Mouse (Mus musculus): ENCODE results near the gene Slc25a25. TPM values are rescaled to one million over a fixed set of nuclear protein-coding genes. Genes with fewer than 3 reads are reported as not detected.

Gene Slc25a25
- total and polyA plus RNA-seq, 3 experiments: 6.6 to 10.0 (median 9.8) TPM

DNA sequence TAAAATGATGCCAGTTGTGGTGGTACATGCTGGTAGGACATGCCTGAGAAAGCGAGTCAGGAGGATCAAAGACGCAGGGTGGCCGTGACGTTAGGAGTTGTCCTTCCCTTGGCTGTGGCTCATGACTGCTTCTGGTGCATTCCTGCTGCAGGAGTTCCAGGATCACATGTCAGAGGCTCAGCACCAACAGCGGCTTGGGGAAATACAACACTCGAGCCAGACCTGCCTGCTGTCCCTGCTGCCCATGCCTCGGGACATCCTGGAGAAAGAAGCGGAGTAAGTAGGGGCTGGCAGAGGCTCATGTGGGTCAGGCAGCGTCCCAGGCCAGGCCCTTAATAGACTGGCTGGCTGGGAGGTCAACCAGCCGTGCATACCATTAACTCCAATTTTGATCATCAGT, 77.1 kb downstream of the Slc25a25 start:
- TF ChIP-seq ZNF384 (IDR thresholded peaks at IDR 0.05; ENCODE audit: low read depth, low read length) (no peak), E2F4 (IDR thresholded peaks at IDR 0.05; ENCODE audit: insufficient replicate concordance, low read depth, low read length) (no peak), TCF12 (IDR thresholded peaks at IDR 0.05; ENCODE audit: low read depth, low read length) (no peak), MAX (IDR thresholded peaks at IDR 0.05; ENCODE audit: low read length) (no peak), JUN (IDR thresholded peaks at IDR 0.05; ENCODE audit: insufficient read depth, low read depth, low read length) (no peak), MYC (IDR thresholded peaks at IDR 0.05; ENCODE audit: low read depth, low read length) (no peak), SIN3A (IDR thresholded peaks at IDR 0.05; ENCODE audit: low read length) (no peak), CHD1 (IDR thresholded peaks at IDR 0.05; ENCODE audit: low read depth, low read length) (no peak), ETS1 (conservative IDR thresholded peaks at IDR 0.05; ENCODE audit: low read depth, low read length) (no peak), ZC3H11A (IDR thresholded peaks at IDR 0.05; ENCODE audit: low read depth, low read length) (no peak), NRF1 (IDR thresholded peaks at IDR 0.05; ENCODE audit: low read depth, low read length) (no peak), EP300 (IDR thresholded peaks at IDR 0.05; ENCODE audit: low read length) (no peak), GABPA (IDR thresholded peaks at IDR 0.05; ENCODE audit: insufficient replicate concordance, low read depth, low read length) (no peak), UBTF (IDR thresholded peaks at IDR 0.05; ENCODE audit: low read depth, low read length) (no peak), MAFK (IDR thresholded peaks at IDR 0.05; ENCODE audit: insufficient replicate concordance, low read length) (no peak)
- no peak overlapping the region for H3K4me3 ChIP-seq (replicated peaks in 1 of 3; ENCODE audit: low read depth in 2 of 3, low read length in 2 of 3, poor library complexity in 1 of 3)
- H3K27me3 ChIP-seq (replicated peaks): no peaks in the 10 kb centered on the region
- dilution Hi-C loops (cut with MboI; ENCODE audit: extremely low pct_ligation_motif_present, extremely low pct_unique_long_range_greater_than_20kb, low sequenced_read_pairs) (no loop called here), in situ Hi-C loops (cut with MboI; ENCODE audit: low pct_ligation_motif_present, low pct_unique_long_range_greater_than_20kb, low sequenced_read_pairs) (no loop called here)
- H3K36me3 ChIP-seq (replicated peaks in 1 of 2; ENCODE audit: control insufficient read depth in 1 of 2, insufficient read depth in 1 of 2, low read length in 1 of 2): peaks cover 83 to 91% of the 10 kb centered on the region in 2 experiments
- no peak overlapping the region for H3K9ac ChIP-seq (ENCODE audit: insufficient read depth, low read depth)
- no peaks in the 10 kb centered on the region for H3K4me1 ChIP-seq (ENCODE audit: control insufficient read depth in 1 of 2, insufficient read depth in 2 of 2)
- no peak overlapping the region for H3K27ac ChIP-seq (ENCODE audit: insufficient read depth, low read depth)
- H3K4me2 ChIP-seq (ENCODE audit: insufficient read depth, low read depth, poor library complexity, severe bottlenecking): no peak overlapping the region
- no peak for DNase-seq (ENCODE audit: extremely low read depth)
- no peaks in the 10 kb centered on the region for H3K9me3 ChIP-seq (replicated peaks; ENCODE audit: low read length)
- H3K79me2 ChIP-seq (replicated peaks; ENCODE audit: control insufficient read depth, extremely low read depth, insufficient read depth, poor library complexity, severe bottlenecking): no peaks in the 10 kb centered on the region

DNA sequence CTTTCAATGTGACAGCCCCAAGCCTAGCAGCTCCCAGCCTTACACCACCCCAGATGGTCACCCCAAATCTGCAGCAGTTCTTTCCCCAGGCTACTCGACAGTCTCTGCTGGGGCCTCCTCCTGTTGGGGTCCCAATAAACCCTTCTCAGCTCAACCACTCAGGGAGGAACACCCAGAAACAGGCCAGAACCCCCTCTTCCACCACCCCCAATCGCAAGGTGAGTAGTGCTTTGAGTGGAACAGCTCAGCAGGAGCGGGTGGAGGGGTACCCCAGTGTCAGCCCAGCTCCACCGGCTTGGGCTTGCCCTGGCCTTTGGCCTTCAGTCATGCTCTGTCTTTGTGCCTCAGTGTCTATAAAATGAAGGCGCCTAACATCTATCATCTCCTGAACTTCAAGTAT, 83.9 kb downstream of the Slc25a25 start:
- TF ChIP-seq TCF12 (IDR thresholded peaks at IDR 0.05; ENCODE audit: low read depth, low read length): no peak
- no peak for TF ChIP-seq MAX (IDR thresholded peaks at IDR 0.05; ENCODE audit: low read length)
- no peak for TF ChIP-seq CTCF (conservative IDR thresholded peaks at IDR 0.05 in 1 of 2, IDR thresholded peaks at IDR 0.05 in 1 of 2; ENCODE audit: low read depth in 2 of 2, low read length in 2 of 2)
- TF ChIP-seq HCFC1 (IDR thresholded peaks at IDR 0.05; ENCODE audit: low read depth, low read length): no peak
- TF ChIP-seq MAFK (IDR thresholded peaks at IDR 0.05; ENCODE audit: insufficient replicate concordance, low read length): no peak
- no peak for TF ChIP-seq NELFE (IDR thresholded peaks at IDR 0.05; ENCODE audit: low read depth, low read length)
- no peak for TF ChIP-seq POLR2A (IDR thresholded peaks at IDR 0.05; ENCODE audit: low read depth, low read length)
- no peak for TF ChIP-seq ZKSCAN1 (IDR thresholded peaks at IDR 0.05; ENCODE audit: borderline replicate concordance, low read depth, low read length)
- TF ChIP-seq RAD21 (IDR thresholded peaks at IDR 0.05; ENCODE audit: low read depth, low read length): no peak
- TF ChIP-seq ZC3H11A (IDR thresholded peaks at IDR 0.05; ENCODE audit: low read depth, low read length): no peak
- no peak for TF ChIP-seq EP300 (IDR thresholded peaks at IDR 0.05; ENCODE audit: low read length)
- no peak for TF ChIP-seq ETS1 (conservative IDR thresholded peaks at IDR 0.05; ENCODE audit: low read depth, low read length)
- no peak for TF ChIP-seq USF2 (conservative IDR thresholded peaks at IDR 0.05; ENCODE audit: low read depth, low read length)
- TF ChIP-seq MYC (IDR thresholded peaks at IDR 0.05; ENCODE audit: low read depth, low read length): no peak
- TF ChIP-seq ZMIZ1 (IDR thresholded peaks at IDR 0.05; ENCODE audit: low read depth, low read length): no peak
- TF ChIP-seq GABPA (IDR thresholded peaks at IDR 0.05; ENCODE audit: insufficient replicate concordance, low read depth, low read length): no peak
- TF ChIP-seq BHLHE40 (IDR thresholded peaks at IDR 0.05; ENCODE audit: low read depth, low read length): no peak
- no peak for TF ChIP-seq USF1 (IDR thresholded peaks at IDR 0.05; ENCODE audit: low read depth, low read length)
- TF ChIP-seq MEF2A (IDR thresholded peaks at IDR 0.05; ENCODE audit: borderline replicate concordance, low read depth, low read length): no peak
- TF ChIP-seq E2F4 (IDR thresholded peaks at IDR 0.05; ENCODE audit: insufficient replicate concordance, low read depth, low read length): no peak
- Histone ChIP-seq H3K4me3 (replicated peaks in 1 of 3; ENCODE audit: low read depth in 2 of 3, low read length in 2 of 3, poor library complexity in 1 of 3) (no peak overlapping the region), H3K27ac (ENCODE audit: insufficient read depth, low read depth) (no peak overlapping the region), H3K79me2 (replicated peaks; ENCODE audit: control insufficient read depth, extremely low read depth, insufficient read depth, poor library complexity, severe bottlenecking) (no peaks in the 10 kb centered on the region), H3K27me3 (replicated peaks) (no peaks in the 10 kb centered on the region), H3K36me3 (replicated peaks in 1 of 2; ENCODE audit: control insufficient read depth in 1 of 2, insufficient read depth in 1 of 2, low read length in 1 of 2) (peaks cover 38 to 71% of the 10 kb centered on the region in 2 experiments), H3K4me2 (ENCODE audit: insufficient read depth, low read depth, poor library complexity, severe bottlenecking) (no peak overlapping the region), H3K9me3 (replicated peaks; ENCODE audit: low read length) (no peaks in the 10 kb centered on the region), H3K9ac (ENCODE audit: insufficient read depth, low read depth) (no peak overlapping the region), H3K4me1 (ENCODE audit: control insufficient read depth in 1 of 2, insufficient read depth in 2 of 2) (peaks cover 0 to 9% of the 10 kb centered on the region in 2 experiments; a peak in 2 of 4 replicates)
- no peak for DNase-seq (ENCODE audit: extremely low read depth)
- in situ Hi-C loops (cut with MboI; ENCODE audit: low pct_ligation_motif_present, low pct_unique_long_range_greater_than_20kb, low sequenced_read_pairs): no loop called here
- dilution Hi-C loops (cut with MboI; ENCODE audit: extremely low pct_ligation_motif_present, extremely low pct_unique_long_range_greater_than_20kb, low sequenced_read_pairs): no loop called here
